Mouse (Mus musculus): ENCODE data around the gene Nme8. TPM values are rescaled to one million over a fixed set of nuclear protein-coding genes. Genes with fewer than 3 reads are reported as not detected.

The Nme8 gene
- polyA plus RNA-seq, 1 experiment = not detected

DNA sequence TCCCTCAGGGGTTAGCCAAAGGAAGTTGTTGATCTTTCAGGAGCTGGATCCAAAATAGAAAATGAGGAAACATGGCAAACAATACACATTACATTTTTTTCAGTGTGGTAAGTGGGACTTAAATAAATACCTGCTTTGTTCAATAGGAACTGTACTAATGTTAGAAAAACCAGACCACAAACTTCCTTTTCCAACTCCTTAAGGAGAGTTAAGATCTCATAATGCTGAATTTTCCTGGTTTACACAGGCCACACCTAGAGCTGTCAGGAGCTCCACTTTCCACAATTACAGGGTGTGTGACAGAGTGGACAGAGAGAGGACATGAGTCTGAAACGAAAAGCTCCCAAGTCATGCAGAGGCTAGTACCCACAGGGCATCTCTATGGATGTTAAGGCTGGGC, 93.9 kb downstream of the Nme8 start:
- DNase-seq (ENCODE audit: low read depth, low spot score) = no peak
- WGBS = 28% methylated on average over 1 of the region's 1 CpGs

DNA sequence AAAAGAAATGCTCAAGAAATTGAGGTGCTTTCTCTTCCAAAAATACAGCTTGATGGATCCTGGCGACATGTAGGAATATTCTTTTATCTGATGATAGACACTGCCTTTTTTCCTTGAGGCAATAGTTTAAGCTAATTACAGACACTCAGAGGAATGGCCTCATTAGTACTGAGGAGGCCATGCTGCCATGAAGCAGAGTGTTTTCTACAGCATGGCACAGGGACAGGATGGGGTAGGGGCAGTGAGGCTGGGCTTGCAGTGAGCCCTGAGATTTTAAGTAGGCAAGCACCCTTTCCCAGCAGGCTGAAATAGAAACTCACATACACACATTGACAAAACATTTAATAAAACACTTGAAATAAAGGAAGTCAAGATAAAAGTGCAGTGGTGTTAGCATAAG, 95.1 kb downstream of the Nme8 start:
- 90% methylated on average over 1 of the region's 1 CpGs for WGBS
- no peak for DNase-seq (ENCODE audit: low read depth, low spot score)

DNA sequence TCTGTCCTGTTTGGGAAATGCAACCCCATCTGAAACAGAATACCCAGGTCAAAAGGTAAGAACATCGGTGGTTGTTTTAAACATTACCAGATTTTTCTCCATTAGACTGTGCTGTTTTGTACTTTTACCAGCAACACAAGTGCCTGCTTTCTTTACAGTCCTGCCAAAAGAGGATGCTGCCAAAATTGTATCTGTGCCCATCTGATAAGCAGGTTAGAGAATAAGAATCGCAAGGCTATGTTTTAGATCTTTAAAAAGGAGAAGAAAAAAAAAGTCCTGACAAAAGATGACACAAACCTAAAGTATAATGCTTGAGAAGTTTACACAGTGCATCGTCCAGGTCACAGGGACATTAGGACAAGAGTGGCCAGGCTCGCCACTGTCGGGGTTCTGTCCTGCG, 98.4 kb downstream of the Nme8 start:
- WGBS = 79% methylated on average over 6 of the region's 6 CpGs
- DNase-seq (ENCODE audit: low read depth, low spot score) = no peak

DNA sequence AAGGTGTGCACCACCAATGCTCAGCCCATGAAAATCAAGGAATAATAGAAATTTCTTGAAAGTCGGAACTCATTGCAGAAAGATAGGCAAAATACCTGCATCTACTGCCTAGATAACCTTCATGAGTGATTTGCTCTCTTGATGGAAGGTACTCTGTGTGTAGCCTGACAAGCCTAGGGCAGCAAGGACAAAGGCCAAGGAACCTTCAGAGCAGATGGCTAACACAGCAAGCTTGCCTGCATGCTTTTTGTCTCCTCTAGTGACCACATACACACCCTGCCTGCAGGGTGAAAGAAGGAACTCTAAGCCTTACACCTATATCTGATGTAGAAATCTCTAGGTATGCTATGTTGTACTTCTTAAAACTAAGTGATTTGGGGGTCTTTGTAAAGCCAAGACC, 102.5 kb downstream of the Nme8 start:
- WGBS = 94% methylated on average over 1 of the region's 1 CpGs
- no peak for DNase-seq (ENCODE audit: low read depth, low spot score)

Other genes with a start within 250 kb of the Nme8 start
- gene Epdr1, start 77.9 kb downstream of the Nme8 start, polyA plus RNA-seq (2012; rRNA removed) = 3.5 and 4.2 TPM in 2 replicates
- 0.43 and 0.52 TPM in 2 replicates for gene Sfrp4, start 74.7 kb downstream of the Nme8 start, polyA plus RNA-seq (2012; rRNA removed)
- 0.10 and 0.62 TPM in 2 replicates for gene Gpr141, start 126.5 kb upstream of the Nme8 start, polyA plus RNA-seq (2012; rRNA removed)